Mouse (Mus musculus) right cerebral cortex, postnatal 36 days (tissue): ENCODE results near the gene Tcf23.

ENCODE experiments used
- DNase-seq, 2 experiments: peaks; one replicate each; pipeline ENCODE4 v3.0.0; 2022; ENCODE audit warnings: low spot score in 2 of 2, mixed read lengths in 1 of 2

Tcf23 gene

GRCm38 (mm10) chr5:30968416-30968815 lies at the start of gene Tcf23:
TSS of gene Tcf23 (plus strand) at chr5:30968662.
- DNase-seq, result no peak

- DNase-seq, result no peak
These were observed 49.8 kb upstream of the Tcf23 start for GRCm38 (mm10) chr5:30918691-30919090.

- DNase-seq, result no peak
These were observed 48.4 kb upstream of the Tcf23 start for GRCm38 (mm10) chr5:30919831-30920614.

GRCm38 (mm10) chr5:30920621-30921020 lies 47.8 kb upstream of the Tcf23 start:
- no peak for DNase-seq

- peak; percentile 76 to 79 for DNase-seq
These were observed 47.0 kb upstream of the Tcf23 start, which contains the start of gene Khk for GRCm38 (mm10) chr5:30921256-30922033. TSS of gene Khk (plus strand) at chr5:30921431.

- no peak for DNase-seq
These were observed 45.9 kb upstream of the Tcf23 start for GRCm38 (mm10) chr5:30922581-30923041.

- no peak for DNase-seq
These were observed 45.3 kb upstream of the Tcf23 start for GRCm38 (mm10) chr5:30923119-30923518.

GRCm38 (mm10) chr5:30924614-30925013 lies 43.8 kb upstream of the Tcf23 start:
- no peak for DNase-seq

GRCm38 (mm10) chr5:30925217-30925616 lies 43.2 kb upstream of the Tcf23 start:
- DNase-seq, result no peak

- no peak for DNase-seq
These were observed 42.4 kb upstream of the Tcf23 start for GRCm38 (mm10) chr5:30926073-30926472.

- DNase-seq, result no peak
These were observed 40.4 kb upstream of the Tcf23 start for GRCm38 (mm10) chr5:30927945-30928529.

- peak in 1 of 2 experiments; percentile 68 for DNase-seq
These were observed 38.3 kb upstream of the Tcf23 start for GRCm38 (mm10) chr5:30930121-30930520.

GRCm38 (mm10) chr5:30930846-30931245 lies 37.6 kb upstream of the Tcf23 start:
- no peak for DNase-seq

GRCm38 (mm10) chr5:30931378-30931777 lies 37.1 kb upstream of the Tcf23 start:
- no peak for DNase-seq

- DNase-seq, result no peak
These were observed 34.8 kb upstream of the Tcf23 start for GRCm38 (mm10) chr5:30933705-30934104.

GRCm38 (mm10) chr5:30934725-30935461 lies 33.6 kb upstream of the Tcf23 start:
- DNase-seq, result no peak

- no peak for DNase-seq
These were observed 25.5 kb upstream of the Tcf23 start for GRCm38 (mm10) chr5:30943004-30943403.

GRCm38 (mm10) chr5:30944344-30944743 lies 24.1 kb upstream of the Tcf23 start:
- DNase-seq, result no peak

GRCm38 (mm10) chr5:30944956-30945781 lies 23.3 kb upstream of the Tcf23 start, which contains the start of gene Cgref1:
TSS of gene Cgref1 (minus strand) at chr5:30945591.
- peak; percentile 77 to 81 for DNase-seq

- DNase-seq, result no peak
These were observed 19.8 kb upstream of the Tcf23 start for GRCm38 (mm10) chr5:30948620-30949019.
